Mouse (Mus musculus): Measurements from ENCODE around the gene Nol9. TPM values are rescaled to one million over a fixed set of nuclear protein-coding genes. Genes with fewer than 3 reads are reported as not detected.

Gene Nol9
- total and polyA plus RNA-seq, 3 experiments, result 80.3 to 114 (median 80.9) TPM

DNA sequence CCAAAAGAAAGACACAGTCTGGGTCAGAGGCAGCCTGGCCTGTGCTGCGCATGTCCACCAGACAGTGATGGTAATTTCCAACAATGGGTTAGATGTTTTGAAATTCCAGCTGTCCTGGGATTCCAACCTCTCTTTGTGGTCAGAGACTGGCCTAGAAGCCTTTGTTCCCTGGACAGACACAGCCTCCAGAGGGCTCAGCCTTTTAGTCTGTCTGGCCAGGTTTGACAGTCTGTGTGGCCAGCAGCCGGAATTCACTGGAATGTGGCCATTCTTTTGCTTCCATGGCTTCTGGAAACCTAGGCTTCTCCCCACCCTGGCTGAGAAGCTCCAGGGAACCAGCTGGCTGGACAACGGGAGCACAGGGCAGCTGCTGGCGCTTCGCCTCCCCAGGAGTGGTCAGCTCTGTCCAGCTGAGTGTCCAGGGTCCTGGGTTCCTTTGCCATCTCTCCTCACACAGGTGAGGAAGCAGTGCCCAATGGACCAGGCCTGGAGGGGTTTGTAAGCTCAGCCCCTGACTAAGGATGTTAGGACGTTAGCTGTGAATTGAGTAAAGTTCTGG lies 29.1 kb downstream of the Nol9 start:
- Histone ChIP-seq H3K36me3 (ENCODE audit: control insufficient read depth in 1 of 2, insufficient read depth in 2 of 2, low read length in 2 of 2) (no peaks in the 10 kb centered on the region), H3K27me3 (ENCODE audit: control insufficient read depth in 1 of 2, insufficient read depth in 2 of 2, low read length in 2 of 2) (no peaks in the 10 kb centered on the region), H3K4me3 (ENCODE audit: control insufficient read depth in 1 of 2, insufficient read depth in 1 of 2, low read depth in 2 of 2, low read length in 2 of 2) (no peak overlapping the region), H3K79me2 (ENCODE audit: control insufficient read depth, insufficient read depth, low read length, poor library complexity) (no peaks in the 10 kb centered on the region), H3K9ac (ENCODE audit: control insufficient read depth, low read depth, low read length, poor library complexity, severe bottlenecking) (no peak overlapping the region), H3K9me3 (replicated peaks; ENCODE audit: insufficient read depth, low read length) (no peaks in the 10 kb centered on the region), H3K27ac (ENCODE audit: control insufficient read depth, low read depth, low read length) (no peak overlapping the region), H3K4me1 (ENCODE audit: control insufficient read depth in 1 of 2, insufficient read depth in 2 of 2, low read length in 2 of 2) (no peaks in the 10 kb centered on the region)
- TF ChIP-seq MEF2A (IDR thresholded peaks at IDR 0.05; ENCODE audit: extremely low read depth, insufficient replicate concordance, low read depth, low read length, poor library complexity, severe bottlenecking), result no peak
- TF ChIP-seq MAFK (IDR thresholded peaks at IDR 0.05; ENCODE audit: borderline replicate concordance, low read depth, low read length), result no peak
- no peak for TF ChIP-seq SMC3 (IDR thresholded peaks at IDR 0.05; ENCODE audit: low read depth, low read length)
- TF ChIP-seq MYC (IDR thresholded peaks at IDR 0.05; ENCODE audit: low read depth, low read length), result no peak
- TF ChIP-seq ZMIZ1 (IDR thresholded peaks at IDR 0.05; ENCODE audit: low read depth, low read length), result no peak
- no peak for TF ChIP-seq CTCF (IDR thresholded peaks at IDR 0.05 in 2 of 3, conservative IDR thresholded peaks at IDR 0.05 in 1 of 3; ENCODE audit: control insufficient read depth in 1 of 3, insufficient read depth in 1 of 3, low read depth in 2 of 3, low read length in 3 of 3, poor library complexity in 1 of 3, severe bottlenecking in 1 of 3)
- TF ChIP-seq SIN3A (IDR thresholded peaks at IDR 0.05; ENCODE audit: low read length), result no peak
- no peak for TF ChIP-seq USF1 (IDR thresholded peaks at IDR 0.05; ENCODE audit: low read depth, low read length)
- no peak for TF ChIP-seq RAD21 (IDR thresholded peaks at IDR 0.05; ENCODE audit: low read depth, low read length)
- no peak for TF ChIP-seq RCOR1 (IDR thresholded peaks at IDR 0.05; ENCODE audit: low read depth, low read length)
- TF ChIP-seq TBP (IDR thresholded peaks at IDR 0.05; ENCODE audit: low read depth, low read length), result no peak
- no peak for TF ChIP-seq JUND (IDR thresholded peaks at IDR 0.05; ENCODE audit: low read depth, low read length)
- no peak for DNase-seq (ENCODE audit: low read depth, low spot score)

DNA sequence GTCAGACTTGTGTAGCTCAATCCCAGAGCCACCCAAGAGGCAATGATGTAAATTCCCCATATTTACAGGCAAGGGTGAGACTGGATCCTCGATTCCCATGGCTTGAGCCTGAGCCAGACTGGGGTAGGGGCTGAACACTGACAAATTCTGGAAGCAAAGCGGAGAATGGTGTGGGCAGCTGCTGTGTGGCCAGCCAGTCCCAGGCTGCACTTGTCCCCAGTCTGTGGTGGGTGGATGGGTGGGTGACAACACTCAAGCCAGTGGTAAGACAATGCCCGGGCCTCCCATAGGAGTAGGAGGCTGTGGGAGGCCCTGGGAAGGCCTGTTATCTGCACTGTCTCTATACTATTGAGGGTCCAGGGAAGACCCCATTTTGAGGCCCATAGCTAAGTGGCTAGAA lies 30.1 kb downstream of the Nol9 start:
- Histone ChIP-seq H3K4me1 (ENCODE audit: control insufficient read depth in 1 of 2, insufficient read depth in 2 of 2, low read length in 2 of 2) (no peaks in the 10 kb centered on the region), H3K27me3 (ENCODE audit: control insufficient read depth in 1 of 2, insufficient read depth in 2 of 2, low read length in 2 of 2) (no peaks in the 10 kb centered on the region), H3K9ac (ENCODE audit: control insufficient read depth, low read depth, low read length, poor library complexity, severe bottlenecking) (no peak overlapping the region), H3K27ac (ENCODE audit: control insufficient read depth, low read depth, low read length) (no peak overlapping the region), H3K9me3 (replicated peaks; ENCODE audit: insufficient read depth, low read length) (no peaks in the 10 kb centered on the region), H3K36me3 (ENCODE audit: control insufficient read depth in 1 of 2, insufficient read depth in 2 of 2, low read length in 2 of 2) (no peaks in the 10 kb centered on the region), H3K4me3 (ENCODE audit: control insufficient read depth in 1 of 2, insufficient read depth in 1 of 2, low read depth in 2 of 2, low read length in 2 of 2) (no peak overlapping the region), H3K79me2 (ENCODE audit: control insufficient read depth, insufficient read depth, low read length, poor library complexity) (no peaks in the 10 kb centered on the region)
- no peak for DNase-seq (ENCODE audit: low read depth, low spot score)
- TF ChIP-seq ETS1 (IDR thresholded peaks at IDR 0.05; ENCODE audit: low read depth, low read length), result no peak
- no peak for TF ChIP-seq E2F4 (IDR thresholded peaks at IDR 0.05; ENCODE audit: borderline replicate concordance, low read depth, low read length)
- TF ChIP-seq RAD21 (IDR thresholded peaks at IDR 0.05; ENCODE audit: low read depth, low read length), result no peak
- TF ChIP-seq SMC3 (IDR thresholded peaks at IDR 0.05; ENCODE audit: low read depth, low read length), result no peak
- TF ChIP-seq POLR2AphosphoS5 (IDR thresholded peaks at IDR 0.05; ENCODE audit: borderline replicate concordance, low read depth, low read length), result no peak
- no peak for TF ChIP-seq POLR2A (IDR thresholded peaks at IDR 0.05; ENCODE audit: control insufficient read depth in 1 of 2, insufficient read depth in 1 of 2, low read depth in 1 of 2, low read length in 2 of 2, poor library complexity in 1 of 2)
- no peak for TF ChIP-seq TAL1 (IDR thresholded peaks at IDR 0.05; ENCODE audit: low read length)
- no peak for TF ChIP-seq ZKSCAN1 (IDR thresholded peaks at IDR 0.05; ENCODE audit: low read depth, low read length)
- no peak for TF ChIP-seq MYC (IDR thresholded peaks at IDR 0.05; ENCODE audit: low read depth, low read length)
- TF ChIP-seq MXI1 (IDR thresholded peaks at IDR 0.05; ENCODE audit: low read depth, low read length), result no peak
- no peak for TF ChIP-seq EP300 (IDR thresholded peaks at IDR 0.05; ENCODE audit: low read depth in 1 of 2, low read length in 2 of 2)

All from MEL (cell line).